Comparison of ENCODE assay signal across 14 mouse cellular contexts in genomic region chr7:72474751-72475150, GRCm38 (mm10).
DNase-seq lines count a peak whose midpoint lies in the region; ATAC-seq and TF ChIP-seq lines count a peak whose summit lies in the region.
"Had no signal": no experiment of that assay in that cellular context is flagged by ENCODE, and none has a peak within 500 bp of the region (broad histone marks: within the 10 kb centered on the region; RNA-seq: fewer than 3 reads in every experiment).

No protein-coding gene starts in this region.

- H3K4me3 ChIP-seq in lung, embryonic 14.5 days (ENCODE audit: low read depth, low read length): no peak overlapping the region
- H3K4me3 ChIP-seq: embryonic facial prominence, embryonic 12.5 days; forebrain, embryonic 15.5 days; heart, embryonic 15.5 days; midbrain, embryonic 15.5 days had no signal

- DNase-seq in heart, adult 11 months: peak; percentile 71
- no peak for DNase-seq in heart, adult 18-20 months
- peak; percentile 85 for DNase-seq in lung, embryonic 14.5 days
- no peak for DNase-seq in lung, postnatal 25 days (ENCODE audit: low spot score)
- peak; percentile 14 for DNase-seq in Muller cell, postnatal 12 days (ENCODE audit: inconsistent ontology term)
- peak; percentile 42 for DNase-seq in adipocyte (ENCODE audit: low spot score)
- no peak for DNase-seq in MN1 (ENCODE audit: low spot score)
- DNase-seq: cerebellum, adult 9-10 months; liver, postnatal 0 days had no signal

- H3K27me3 ChIP-seq in lung, embryonic 14.5 days (ENCODE audit: insufficient read depth, low read length): no peaks in the 10 kb centered on the region
- H3K27me3 ChIP-seq: embryonic facial prominence, embryonic 12.5 days; forebrain, embryonic 15.5 days; heart, embryonic 15.5 days; midbrain, embryonic 15.5 days had no signal

- no peak overlapping the region for H3K4me2 ChIP-seq in lung, embryonic 14.5 days
- H3K4me2 ChIP-seq: embryonic facial prominence, embryonic 12.5 days; forebrain, embryonic 15.5 days; heart, embryonic 15.5 days; midbrain, embryonic 15.5 days had no signal

- ATAC-seq in lung, embryonic 14.5 days (ENCODE audit: insufficient read depth): peak; percentile 38; the same call in 1 of the 2 replicates
- ATAC-seq: forebrain, embryonic 15.5 days; liver, postnatal 0 days; midbrain, embryonic 15.5 days had no signal

- no peaks in the 10 kb centered on the region for H3K36me3 ChIP-seq in lung, embryonic 14.5 days (ENCODE audit: insufficient read depth)
- H3K36me3 ChIP-seq: embryonic facial prominence, embryonic 12.5 days; forebrain, embryonic 15.5 days; heart, embryonic 15.5 days; midbrain, embryonic 15.5 days had no signal

- no peak overlapping the region for H3K9ac ChIP-seq in lung, embryonic 14.5 days
- H3K9ac ChIP-seq: embryonic facial prominence, embryonic 12.5 days; forebrain, embryonic 15.5 days; heart, embryonic 15.5 days; liver, postnatal 0 days; midbrain, embryonic 15.5 days had no signal

- 19% methylated on average over 4 of the region's 4 CpGs for WGBS in lung, embryonic 14.5 days

- no peak overlapping the region for H3K27ac ChIP-seq in lung, embryonic 14.5 days (ENCODE audit: low read depth)
- H3K27ac ChIP-seq: embryonic facial prominence, embryonic 12.5 days; forebrain, embryonic 15.5 days; heart, embryonic 15.5 days; midbrain, embryonic 15.5 days; stomach, postnatal 0 days had no signal

- no peak for TF ChIP-seq CTCF in lung, embryonic 14.5 days (IDR thresholded peaks at IDR 0.05; ENCODE audit: low read depth)

- H3K4me1 ChIP-seq in lung, embryonic 14.5 days (ENCODE audit: insufficient read depth): peaks cover 3% of the 10 kb centered on the region; the same call in 1 of the 2 replicates
- H3K4me1 ChIP-seq: heart, embryonic 15.5 days; midbrain, embryonic 15.5 days had no signal

- H3K9me3 ChIP-seq in lung, embryonic 14.5 days (ENCODE audit: low read depth, low read length): no peaks in the 10 kb centered on the region
- H3K9me3 ChIP-seq: embryonic facial prominence, embryonic 12.5 days; forebrain, embryonic 15.5 days; heart, embryonic 15.5 days; midbrain, embryonic 15.5 days had no signal

Comparison
In these comparisons a context has a peak if more than half of its experiments do, and no peak if none do; other contexts are left out.
1. DNase-seq: peak in heart, adult 11 months (single experiment), lung, embryonic 14.5 days (single experiment), Muller cell, postnatal 12 days (single experiment) and adipocyte (single experiment); none in heart, adult 18-20 months (0 of 2), lung, postnatal 25 days (single experiment) and MN1 (single experiment).